Mouse (Mus musculus): ENCODE data around the gene Tfap2b. TPM values are rescaled to one million over a fixed set of nuclear protein-coding genes. Genes with fewer than 3 reads are reported as not detected.

Gene Tfap2b
- polyA plus RNA-seq (2015; fragmentation: Nextera tagmentation; extraction: Ambion mirVana): 54.5 and 62.1 TPM in 2 replicates

DNA sequence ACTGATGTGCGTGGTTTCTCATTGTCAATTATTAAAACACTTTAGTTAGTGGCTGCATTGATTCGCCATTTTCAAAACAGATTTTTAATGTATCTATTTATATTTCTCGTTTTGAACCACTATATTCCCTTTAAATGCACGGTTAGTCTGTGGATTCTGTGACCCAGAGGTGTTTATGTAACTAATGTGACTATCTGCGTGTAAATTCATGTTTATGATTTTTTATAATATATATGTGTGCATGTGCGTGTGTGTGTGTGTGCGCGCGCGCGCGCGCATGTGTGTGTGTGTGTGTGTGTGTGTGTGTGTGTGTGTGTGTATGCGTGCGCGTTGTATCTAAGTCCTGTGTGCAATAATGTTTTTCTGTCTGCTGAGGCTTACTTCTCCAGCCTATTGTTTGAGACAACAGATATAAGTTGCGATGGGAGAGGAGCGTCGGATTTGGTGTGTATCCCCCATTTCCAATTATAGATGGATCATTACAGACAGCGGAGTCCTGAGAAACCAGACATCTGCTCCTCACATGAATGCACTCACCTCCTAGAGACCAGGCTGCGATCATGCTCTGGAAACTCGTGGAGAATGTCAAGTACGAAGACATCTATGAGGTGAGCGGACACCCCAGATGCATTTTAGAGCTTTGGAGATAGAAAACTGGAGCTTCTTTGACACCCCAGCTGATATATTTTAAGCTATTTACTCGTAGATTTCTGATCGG, at the start of gene Tfap2b:
Gene Tfap2b, plus strand, starts transcription at position 274 of the 718 bp plus-strand sequence.
- H3K4me3 ChIP-seq (ENCODE audit: low read length): peak within 1 kb of the TSS; percentile 54
- no peak for ATAC-seq (ENCODE audit: low FRiP score, low TSS enrichment)
- no peaks in the 10 kb centered on the region for H3K36me3 ChIP-seq (ENCODE audit: insufficient read depth, low read length)
- H3K9me3 ChIP-seq (ENCODE audit: low read length): no peaks in the 10 kb centered on the region
- H3K4me2 ChIP-seq (replicated peaks; ENCODE audit: low read depth, low read length): peak within 1 kb of the TSS; percentile 42
- H3K4me1 ChIP-seq (ENCODE audit: insufficient read depth, low read length): no peaks in the 10 kb centered on the region
- peak within 1 kb of the TSS; percentile 69 for H3K27ac ChIP-seq (ENCODE audit: low read length)
- WGBS: 3% methylated on average over 26 of the region's 26 CpGs
- peaks cover 61% of the 10 kb centered on the region for H3K27me3 ChIP-seq (ENCODE audit: insufficient read depth, low read length)
- peak within 1 kb of the TSS; percentile 63 for H3K9ac ChIP-seq (replicated peaks; ENCODE audit: low read length)

DNA sequence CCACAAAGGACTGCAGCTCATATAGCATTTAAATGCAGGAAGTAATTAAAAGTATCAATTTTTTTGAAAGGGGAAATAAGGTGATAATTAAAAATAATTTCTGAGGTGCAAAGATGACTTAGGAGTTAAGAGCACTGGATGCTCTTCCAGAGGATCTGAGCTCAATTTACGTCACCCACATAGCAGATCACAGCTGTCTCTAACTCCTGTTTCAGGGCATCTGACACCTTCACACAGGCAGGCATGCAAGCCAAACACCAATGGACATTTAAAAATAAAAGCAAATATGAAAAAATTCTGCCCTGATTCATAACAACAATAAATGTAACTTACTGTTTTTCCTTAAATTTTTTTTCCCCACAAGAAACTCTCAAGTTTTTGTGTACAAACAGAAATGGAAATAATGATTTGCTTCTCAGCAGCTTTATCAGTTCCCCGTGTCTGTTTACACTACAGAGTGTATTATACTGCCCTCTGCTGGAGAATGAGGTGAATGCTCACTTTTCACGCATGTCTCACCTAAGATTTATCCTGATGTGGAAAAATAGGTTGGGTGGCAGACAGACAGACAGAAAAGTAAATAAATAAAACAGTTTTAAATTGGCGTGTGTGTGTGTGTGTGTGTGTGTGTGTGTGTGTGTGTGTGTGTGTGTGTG, 29.8 kb upstream of the Tfap2b start:
- ATAC-seq (ENCODE audit: low FRiP score, low TSS enrichment): no peak
- H3K27me3 ChIP-seq (ENCODE audit: insufficient read depth, low read length): no peaks in the 10 kb centered on the region
- H3K27ac ChIP-seq (ENCODE audit: low read length): no peak overlapping the region
- 7% methylated on average over 4 of the region's 4 CpGs for WGBS
- no peak overlapping the region for H3K9ac ChIP-seq (replicated peaks; ENCODE audit: low read length)
- no peaks in the 10 kb centered on the region for H3K9me3 ChIP-seq (ENCODE audit: low read length)
- no peak overlapping the region for H3K4me2 ChIP-seq (replicated peaks; ENCODE audit: low read depth, low read length)
- H3K4me1 ChIP-seq (ENCODE audit: insufficient read depth, low read length): no peaks in the 10 kb centered on the region
- no peaks in the 10 kb centered on the region for H3K36me3 ChIP-seq (ENCODE audit: insufficient read depth, low read length)
- H3K4me3 ChIP-seq (ENCODE audit: low read length): no peak overlapping the region

DNA sequence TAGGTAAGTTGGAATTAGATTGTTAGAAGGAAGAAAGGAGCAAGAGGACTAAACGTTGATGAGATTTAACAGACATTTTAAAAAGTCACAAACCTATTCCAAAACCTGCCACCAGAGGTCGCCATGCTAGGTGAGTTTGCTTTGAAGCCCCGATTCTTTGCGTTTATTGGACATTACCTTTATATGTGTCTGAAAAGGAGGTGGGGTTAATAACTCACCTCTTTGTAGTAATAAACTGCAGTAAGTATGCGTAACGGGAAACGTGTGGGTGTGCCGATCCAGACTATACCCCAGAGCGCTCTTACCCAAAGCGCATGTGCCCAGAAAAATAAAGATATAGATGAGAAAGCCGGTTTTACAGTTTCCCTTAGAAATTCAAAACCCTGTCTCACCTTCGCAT, 3.1 kb upstream of the Tfap2b start:
- peak overlapping the region; percentile 52 for H3K4me2 ChIP-seq (replicated peaks; ENCODE audit: low read depth, low read length)
- ATAC-seq (ENCODE audit: low FRiP score, low TSS enrichment): 0 out of 2 replicates have a peak, but pooled peaks have one; percentile 67
- WGBS: 2% methylated on average over 12 of the region's 12 CpGs
- no peaks in the 10 kb centered on the region for H3K9me3 ChIP-seq (ENCODE audit: low read length)
- H3K36me3 ChIP-seq (ENCODE audit: insufficient read depth, low read length): no peaks in the 10 kb centered on the region
- H3K27me3 ChIP-seq (ENCODE audit: insufficient read depth, low read length): peaks cover 38% of the 10 kb centered on the region
- no peak overlapping the region for H3K9ac ChIP-seq (replicated peaks; ENCODE audit: low read length)
- no peak overlapping the region for H3K27ac ChIP-seq (ENCODE audit: low read length)
- H3K4me3 ChIP-seq (ENCODE audit: low read length): peak overlapping the region; percentile 32
- no peaks in the 10 kb centered on the region for H3K4me1 ChIP-seq (ENCODE audit: insufficient read depth, low read length)

DNA sequence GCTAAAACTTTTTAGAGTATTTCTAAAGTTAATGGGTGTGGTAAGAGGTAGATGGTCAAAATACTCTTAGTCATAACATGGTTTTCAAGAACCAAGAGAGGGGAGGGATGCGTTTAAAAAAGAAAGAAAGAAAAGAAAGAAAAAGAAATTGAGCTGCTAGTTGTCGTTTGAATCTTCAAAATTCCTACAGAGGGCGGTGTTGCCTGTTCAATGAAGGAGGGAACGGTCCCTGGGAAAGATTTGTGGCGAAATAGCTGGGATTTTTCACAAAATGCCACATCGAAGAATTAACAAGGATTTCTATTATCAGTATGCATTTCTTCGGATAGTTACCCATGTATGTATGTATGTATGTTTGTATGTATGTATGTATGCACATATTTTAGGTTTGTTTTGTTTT, 2.5 kb upstream of the Tfap2b start:
- no peaks in the 10 kb centered on the region for H3K9me3 ChIP-seq (ENCODE audit: low read length)
- no peak overlapping the region for H3K9ac ChIP-seq (replicated peaks; ENCODE audit: low read length)
- H3K4me1 ChIP-seq (ENCODE audit: insufficient read depth, low read length): no peaks in the 10 kb centered on the region
- H3K4me2 ChIP-seq (replicated peaks; ENCODE audit: low read depth, low read length): no peak overlapping the region
- H3K27me3 ChIP-seq (ENCODE audit: insufficient read depth, low read length): peaks cover 41% of the 10 kb centered on the region
- H3K4me3 ChIP-seq (ENCODE audit: low read length): no peak overlapping the region
- no peak for ATAC-seq (ENCODE audit: low FRiP score, low TSS enrichment)
- no peak overlapping the region for H3K27ac ChIP-seq (ENCODE audit: low read length)
- no peaks in the 10 kb centered on the region for H3K36me3 ChIP-seq (ENCODE audit: insufficient read depth, low read length)
- 0% methylated on average over 7 of the region's 7 CpGs for WGBS

DNA sequence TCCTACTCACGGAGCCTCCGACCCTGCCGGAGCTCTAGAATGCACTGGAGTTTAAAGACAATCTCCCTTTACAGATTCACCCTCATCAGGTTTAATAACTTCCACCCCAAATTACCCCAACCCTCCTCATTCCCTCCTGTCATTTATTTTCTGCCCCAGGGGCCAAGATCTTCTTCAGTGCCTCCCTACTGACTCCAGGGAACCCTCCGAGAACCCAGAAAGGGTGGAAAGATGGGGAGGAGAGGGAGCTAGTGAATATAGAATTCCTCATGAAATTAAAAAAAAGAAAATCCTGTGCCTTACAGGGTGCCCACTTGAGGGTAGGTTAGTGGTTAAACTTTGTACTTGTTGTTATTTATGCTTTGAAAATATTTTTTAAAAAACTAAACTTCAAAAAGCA, 1.1 kb upstream of the Tfap2b start:
- Histone ChIP-seq H3K27me3 (ENCODE audit: insufficient read depth, low read length) (peaks cover 54% of the 10 kb centered on the region), H3K9me3 (ENCODE audit: low read length) (no peaks in the 10 kb centered on the region), H3K4me2 (replicated peaks; ENCODE audit: low read depth, low read length) (0 out of 2 replicates have a peak overlapping the region, but pooled peaks have one; percentile 10)

DNA sequence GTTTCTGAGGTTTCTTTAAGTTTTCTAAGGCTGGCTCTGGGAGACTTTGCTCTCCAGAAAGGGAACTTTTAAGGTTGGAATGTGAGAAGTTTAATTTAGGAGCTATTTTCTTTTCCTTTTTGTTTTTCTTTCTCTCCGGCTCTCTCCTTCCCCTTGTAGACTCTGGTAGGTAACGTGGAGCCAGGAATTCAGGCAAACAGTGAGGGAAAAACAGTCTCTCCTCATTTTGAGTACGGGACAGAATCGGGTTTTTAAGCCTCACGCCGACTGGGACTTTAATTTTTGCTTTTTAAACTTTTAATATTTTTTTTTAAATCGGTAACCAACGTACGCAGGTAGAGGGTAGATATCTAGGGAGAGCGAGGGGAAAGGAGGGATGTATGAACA, 638 bp downstream of the Tfap2b start:
- peak overlapping the region; percentile 63 for H3K9ac ChIP-seq (replicated peaks; ENCODE audit: low read length)
- no peaks in the 10 kb centered on the region for H3K9me3 ChIP-seq (ENCODE audit: low read length)
- under 1% methylated on average over 10 of the region's 10 CpGs for WGBS
- H3K27ac ChIP-seq (ENCODE audit: low read length): peak overlapping the region; percentile 69; the same call in 1 of the 2 replicates
- H3K36me3 ChIP-seq (ENCODE audit: insufficient read depth, low read length): no peaks in the 10 kb centered on the region
- no peak for ATAC-seq (ENCODE audit: low FRiP score, low TSS enrichment)
- peak overlapping the region; percentile 54 for H3K4me3 ChIP-seq (ENCODE audit: low read length)
- no peaks in the 10 kb centered on the region for H3K4me1 ChIP-seq (ENCODE audit: insufficient read depth, low read length)
- peak overlapping the region; percentile 42 for H3K4me2 ChIP-seq (replicated peaks; ENCODE audit: low read depth, low read length)
- peaks cover 66% of the 10 kb centered on the region for H3K27me3 ChIP-seq (ENCODE audit: insufficient read depth, low read length)

More for the DNA sequence above, 1.1 kb upstream of the Tfap2b start:
- WGBS: 13% methylated on average over 4 of the region's 4 CpGs
- Histone ChIP-seq H3K4me3 (ENCODE audit: low read length) (peak overlapping the region; percentile 2; the same call in 1 of the 2 replicates), H3K9ac (replicated peaks; ENCODE audit: low read length) (no peak overlapping the region), H3K36me3 (ENCODE audit: insufficient read depth, low read length) (no peaks in the 10 kb centered on the region), H3K27ac (ENCODE audit: low read length) (no peak overlapping the region), H3K4me1 (ENCODE audit: insufficient read depth, low read length) (no peaks in the 10 kb centered on the region)
- ATAC-seq (ENCODE audit: low FRiP score, low TSS enrichment): no peak

DNA sequence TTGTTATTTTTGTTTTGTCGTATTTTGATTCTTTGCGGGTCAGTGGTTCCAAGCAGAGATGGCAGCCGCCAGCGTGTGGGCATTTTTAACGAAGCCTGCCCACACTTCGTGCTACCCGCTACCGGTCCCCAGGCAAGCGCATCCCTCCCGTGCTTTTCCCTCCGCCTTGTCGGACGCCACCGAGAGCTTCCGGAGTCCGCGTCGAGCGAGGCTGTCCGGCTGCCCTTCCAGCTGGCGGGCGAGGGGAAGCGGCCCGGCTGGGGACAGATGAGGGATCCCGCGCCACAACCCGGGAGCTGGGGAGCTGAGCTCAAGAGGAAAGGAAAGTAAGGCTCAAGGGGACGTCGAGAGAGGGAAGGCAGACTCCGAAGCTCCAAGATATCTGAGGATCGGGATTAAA, 1.1 kb downstream of the Tfap2b start:
- ATAC-seq (ENCODE audit: low FRiP score, low TSS enrichment): no peak
- Histone ChIP-seq H3K36me3 (ENCODE audit: insufficient read depth, low read length) (no peaks in the 10 kb centered on the region), H3K9ac (replicated peaks; ENCODE audit: low read length) (peak overlapping the region; percentile 63), H3K4me3 (ENCODE audit: low read length) (peak overlapping the region; percentile 54), H3K27me3 (ENCODE audit: insufficient read depth, low read length) (peaks cover 67% of the 10 kb centered on the region), H3K4me1 (ENCODE audit: insufficient read depth, low read length) (no peaks in the 10 kb centered on the region), H3K4me2 (replicated peaks; ENCODE audit: low read depth, low read length) (peak overlapping the region; percentile 42), H3K27ac (ENCODE audit: low read length) (peak overlapping the region; percentile 69), H3K9me3 (ENCODE audit: low read length) (no peaks in the 10 kb centered on the region)
- under 1% methylated on average over 31 of the region's 31 CpGs for WGBS

DNA sequence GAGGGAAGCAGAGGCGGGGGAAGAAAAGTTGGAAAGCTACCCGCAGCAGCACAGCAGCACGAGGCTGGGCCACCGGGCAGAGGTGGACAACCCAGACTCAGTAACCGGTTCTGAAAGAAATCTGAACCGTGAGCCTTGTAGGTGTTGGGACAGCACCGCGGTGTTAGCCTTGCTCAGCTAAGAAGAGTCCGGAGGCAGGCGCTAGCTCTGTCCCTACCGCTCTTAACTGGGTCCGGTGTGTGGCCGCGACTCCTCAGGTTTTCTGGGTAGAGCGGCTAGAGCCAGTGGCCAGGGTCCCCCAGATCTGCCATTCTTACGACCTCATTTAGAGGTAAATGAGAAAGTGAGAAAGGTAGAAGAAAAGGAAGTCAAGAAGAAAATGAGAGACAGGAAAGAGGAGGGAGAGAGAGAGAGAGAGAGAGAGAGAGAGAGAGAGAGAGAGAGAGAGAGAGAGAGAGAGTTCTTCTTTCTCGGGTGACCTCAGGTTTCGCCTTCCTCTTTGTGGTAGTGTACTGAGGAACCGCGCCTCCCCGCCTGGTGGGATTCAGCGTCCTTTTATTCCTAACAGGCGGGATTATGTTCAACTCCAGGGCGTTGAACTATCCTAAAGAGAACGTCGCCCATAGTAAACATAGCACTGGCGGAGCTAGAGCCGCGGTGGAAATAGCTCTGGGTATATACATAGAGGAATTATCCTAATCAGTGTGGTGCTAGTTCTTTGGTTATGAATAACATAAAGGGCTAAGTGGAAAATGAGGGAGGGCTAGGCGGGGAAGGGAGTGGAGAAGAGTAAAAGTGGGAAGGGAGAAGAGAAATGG, 1.7 kb downstream of the Tfap2b start:
- peak overlapping the region; percentile 42 for H3K4me2 ChIP-seq (replicated peaks; ENCODE audit: low read depth, low read length)
- H3K9me3 ChIP-seq (ENCODE audit: low read length): no peaks in the 10 kb centered on the region
- under 1% methylated on average over 30 of the region's 30 CpGs for WGBS
- H3K9ac ChIP-seq (replicated peaks; ENCODE audit: low read length): peak overlapping the region; percentile 63
- H3K4me1 ChIP-seq (ENCODE audit: insufficient read depth, low read length): no peaks in the 10 kb centered on the region
- peak overlapping the region; percentile 69 for H3K27ac ChIP-seq (ENCODE audit: low read length)
- H3K36me3 ChIP-seq (ENCODE audit: insufficient read depth, low read length): no peaks in the 10 kb centered on the region
- H3K4me3 ChIP-seq (ENCODE audit: low read length): peak overlapping the region; percentile 54
- 0 out of 2 replicates have a peak, but pooled peaks have one; percentile 28 for ATAC-seq (ENCODE audit: low FRiP score, low TSS enrichment)
- peaks cover 73% of the 10 kb centered on the region for H3K27me3 ChIP-seq (ENCODE audit: insufficient read depth, low read length)

DNA sequence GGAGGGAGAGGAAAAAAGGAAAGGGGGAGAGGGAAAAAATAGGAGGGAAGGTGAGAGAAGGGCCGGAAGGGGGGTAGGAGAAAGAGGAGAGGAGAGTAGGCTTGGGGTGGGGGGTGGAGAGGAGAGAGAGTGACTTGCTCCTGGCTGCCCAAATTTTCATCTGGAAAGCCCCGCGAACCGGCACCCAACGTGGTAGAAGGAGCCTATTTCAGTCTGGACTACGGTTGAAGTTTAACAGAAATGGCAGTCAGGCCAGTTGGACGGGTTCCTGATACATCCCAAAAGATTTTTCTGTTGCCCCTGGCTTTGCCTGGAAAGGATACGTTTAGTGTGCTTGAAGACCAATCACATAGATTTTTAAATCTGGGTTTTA, 2.3 kb downstream of the Tfap2b start:
- WGBS: under 1% methylated on average over 8 of the region's 8 CpGs
- H3K4me2 ChIP-seq (replicated peaks; ENCODE audit: low read depth, low read length): peak overlapping the region; percentile 42
- peak overlapping the region; percentile 54 for H3K4me3 ChIP-seq (ENCODE audit: low read length)
- 0 out of 2 replicates have a peak overlapping the region, but pooled peaks have one; percentile 63 for H3K9ac ChIP-seq (replicated peaks; ENCODE audit: low read length)
- H3K27ac ChIP-seq (ENCODE audit: low read length): peak overlapping the region; percentile 69
- H3K4me1 ChIP-seq (ENCODE audit: insufficient read depth, low read length): no peaks in the 10 kb centered on the region
- peak; percentile 65; the same call in 1 of the 2 replicates for ATAC-seq (ENCODE audit: low FRiP score, low TSS enrichment)
- peaks cover 79% of the 10 kb centered on the region for H3K27me3 ChIP-seq (ENCODE audit: insufficient read depth, low read length)
- H3K36me3 ChIP-seq (ENCODE audit: insufficient read depth, low read length): no peaks in the 10 kb centered on the region
- H3K9me3 ChIP-seq (ENCODE audit: low read length): no peaks in the 10 kb centered on the region

All from kidney, embryonic 16.5 days (tissue).